Mouse (Mus musculus) heart, embryonic 16.5 days (tissue): ENCODE measurements around the gene Col6a3. TPM values are rescaled to one million over a fixed set of nuclear protein-coding genes. Genes with fewer than 3 reads are reported as not detected.

Source experiments
- ATAC-seq: fragments of 200-750 bp; cut with Nextera tagmentation; replicated peaks from 2 replicates; pipeline ENCODE4 v1.8.0; 2017; ENCODE audit warnings: moderate number of reproducible peaks; ENCODE audit not compliant: insufficient read depth, low FRiP score; ENCODE audit errors: extremely low read depth
- H3K27ac ChIP-seq: fragments of 300-500 bp; sonication (generic); 2 replicates; pipeline ENCODE4 v1.5.1; 2014; ENCODE audit warnings: mild to moderate bottlenecking, low read length, control low read depth, moderate library complexity
- H3K27me3 ChIP-seq: fragments of 300-500 bp; sonication (generic); 2 replicates; pipeline ENCODE4 v1.6.1; 2014; ENCODE audit warnings: low read length, mixed read lengths; ENCODE audit not compliant: control insufficient read depth, insufficient read depth
- H3K36me3 ChIP-seq: fragments of 300-500 bp; sonication (generic); 2 replicates; pipeline ENCODE4 v1.6.1; 2014; ENCODE audit not compliant: control insufficient read depth, insufficient read depth
- H3K4me1 ChIP-seq: fragments of 300-500 bp; sonication (generic); 2 replicates; pipeline ENCODE4 v1.6.1; 2014; ENCODE audit warnings: low read length, mixed read lengths; ENCODE audit not compliant: control insufficient read depth, insufficient read depth
- H3K4me2 ChIP-seq: fragments of 300-500 bp; sonication (generic); 2 replicates; pipeline ENCODE4 v1.6.1; 2014; ENCODE audit warnings: low read depth, mild to moderate bottlenecking, control low read depth, low read length
- H3K4me3 ChIP-seq: fragments of 300-500 bp; sonication (generic); 2 replicates; pipeline ENCODE4 v1.5.1; 2014; ENCODE audit warnings: mild to moderate bottlenecking, control low read depth, low read length
- H3K9ac ChIP-seq: fragments of 300-500 bp; sonication (generic); 2 replicates; pipeline ENCODE4 v1.6.1; 2014; ENCODE audit warnings: low read length, control low read depth
- H3K9me3 ChIP-seq: fragments of 300-500 bp; sonication (generic); replicated peaks from 2 replicates; pipeline ENCODE4 v1.6.1; 2016; ENCODE audit warnings: low read length; ENCODE audit not compliant: control insufficient read depth
- WGBS: fragments of 180-500 bp; shearing (Covaris S2); extraction: QIAGEN DNeasy Blood & Tissue Kit; methylation state at CpG from one replicate; pipeline ENCODE4 v1.1.7; 2014; 5-methylcytosine and 5-hydroxymethylcytosine counted together
- polyA plus RNA-seq: library from polyadenylated mRNA; unstranded; fragments of >200 nt; fragmentation: Nextera tagmentation; extraction: Ambion mirVana; gene quantifications from 2 replicates; pipeline ENCODE4 v1.2.1, GENCODE M21; 2015

The Col6a3 gene
- 29.4 and 35.2 TPM in 2 replicates for polyA plus RNA-seq

- peak; percentile 74 for ATAC-seq
- 50% methylated on average over 4 of the region's 4 CpGs for WGBS
- no peaks in the 10 kb centered on the region for H3K27me3 ChIP-seq
- H3K4me2 ChIP-seq, result peak within 1 kb of the TSS; percentile 52
- H3K9me3 ChIP-seq, result no peaks in the 10 kb centered on the region
- H3K36me3 ChIP-seq, result no peaks in the 10 kb centered on the region
- peak within 1 kb of the TSS; percentile 65 for H3K9ac ChIP-seq
- peak within 1 kb of the TSS; percentile 45 for H3K4me3 ChIP-seq
- H3K27ac ChIP-seq, result peak within 1 kb of the TSS; percentile 56
- peaks cover 9% of the 10 kb centered on the region for H3K4me1 ChIP-seq
These were observed at the start of gene Col6a3 for GRCm38 (mm10) chr1:90843836-90844235. Gene Col6a3, minus strand, starts transcription at chr1:90843971.

GRCm38 (mm10) chr1:90885771-90886460 lies 42.1 kb upstream of the Col6a3 start:
- H3K9ac ChIP-seq, result no peak overlapping the region
- H3K27ac ChIP-seq, result no peak overlapping the region
- H3K9me3 ChIP-seq, result peaks cover 7% of the 10 kb centered on the region
- 57% methylated on average over 6 of the region's 6 CpGs for WGBS
- no peaks in the 10 kb centered on the region for H3K27me3 ChIP-seq
- no peak overlapping the region for H3K4me2 ChIP-seq
- H3K4me1 ChIP-seq, result no peaks in the 10 kb centered on the region; the same call in 1 of the 2 replicates
- H3K4me3 ChIP-seq, result no peak overlapping the region
- no peak; the same call in 1 of the 2 replicates for ATAC-seq
- no peaks in the 10 kb centered on the region for H3K36me3 ChIP-seq

GRCm38 (mm10) chr1:90876486-90877270 lies 32.9 kb upstream of the Col6a3 start:
- ATAC-seq, result no peak
- peaks cover 4% of the 10 kb centered on the region for H3K9me3 ChIP-seq
- no peak overlapping the region for H3K4me3 ChIP-seq
- H3K9ac ChIP-seq, result no peak overlapping the region
- H3K27me3 ChIP-seq, result no peaks in the 10 kb centered on the region
- H3K4me1 ChIP-seq, result no peaks in the 10 kb centered on the region
- no peaks in the 10 kb centered on the region for H3K36me3 ChIP-seq
- no peak overlapping the region for H3K27ac ChIP-seq
- WGBS, result 53% methylated on average over 5 of the region's 5 CpGs
- no peak overlapping the region for H3K4me2 ChIP-seq

DNA sequence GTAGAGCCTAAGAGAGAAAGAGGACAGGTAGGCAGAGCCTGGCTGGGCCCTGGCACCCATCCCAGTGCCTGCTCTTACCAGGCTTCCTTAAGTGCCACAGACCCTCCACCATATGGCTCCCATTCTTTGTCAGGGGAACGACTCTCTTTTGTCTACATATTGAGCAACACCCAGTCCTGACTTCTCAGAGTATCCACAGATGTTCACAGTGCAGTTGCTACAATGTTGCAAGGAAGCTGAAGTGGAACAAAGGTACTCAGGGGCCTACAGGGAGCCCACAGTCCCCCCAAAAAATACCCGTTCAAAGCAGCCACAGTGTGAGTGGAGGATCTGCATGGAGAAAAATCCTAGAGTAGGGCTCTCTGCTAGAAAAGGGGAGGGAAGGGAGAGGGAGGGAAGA lies 32.2 kb upstream of the Col6a3 start:
- Histone ChIP-seq H3K27ac (no peak overlapping the region), H3K9ac (no peak overlapping the region), H3K36me3 (no peaks in the 10 kb centered on the region), H3K27me3 (no peaks in the 10 kb centered on the region), H3K4me1 (no peaks in the 10 kb centered on the region), H3K9me3 (peaks cover 7% of the 10 kb centered on the region), H3K4me3 (no peak overlapping the region), H3K4me2 (no peak overlapping the region)
- ATAC-seq, result no peak
- WGBS, result 44% methylated on average over 2 of the region's 2 CpGs

DNA sequence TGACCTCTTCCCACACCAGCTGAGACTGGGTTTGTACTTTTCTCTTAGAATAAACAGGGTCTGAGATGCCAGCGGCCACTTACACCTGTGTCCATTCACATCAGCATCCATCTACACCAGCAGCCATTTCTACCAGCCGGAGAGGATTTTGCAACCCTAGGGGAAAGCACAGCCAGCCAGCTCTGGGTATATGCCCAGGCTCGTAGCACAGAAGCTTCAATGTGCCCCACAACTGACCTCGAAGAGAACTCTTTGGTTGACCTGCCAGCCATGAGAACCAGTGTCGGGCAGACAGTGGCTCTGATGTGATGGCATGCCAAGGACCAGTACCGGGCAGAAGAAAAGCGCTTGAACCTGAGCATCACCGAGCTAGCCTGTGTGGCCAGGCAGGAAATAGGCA lies 31.6 kb upstream of the Col6a3 start:
- Histone ChIP-seq H3K4me2 (no peak overlapping the region), H3K9ac (no peak overlapping the region), H3K27me3 (no peaks in the 10 kb centered on the region), H3K4me1 (no peaks in the 10 kb centered on the region), H3K27ac (no peak overlapping the region), H3K36me3 (no peaks in the 10 kb centered on the region), H3K9me3 (peaks cover 7% of the 10 kb centered on the region), H3K4me3 (no peak overlapping the region)
- 77% methylated on average over 8 of the region's 8 CpGs for WGBS
- ATAC-seq, result no peak

- Histone ChIP-seq H3K36me3 (no peaks in the 10 kb centered on the region), H3K9me3 (peaks cover 7% of the 10 kb centered on the region), H3K9ac (no peak overlapping the region), H3K4me3 (no peak overlapping the region), H3K27me3 (no peaks in the 10 kb centered on the region), H3K27ac (no peak overlapping the region), H3K4me1 (no peaks in the 10 kb centered on the region), H3K4me2 (no peak overlapping the region)
- ATAC-seq, result no peak
- 71% methylated on average over 2 of the region's 2 CpGs for WGBS
These were observed 26.8 kb upstream of the Col6a3 start for GRCm38 (mm10) chr1:90870581-90870980.

GRCm38 (mm10) chr1:90866734-90867133 lies 23.0 kb upstream of the Col6a3 start:
- Histone ChIP-seq H3K9ac (no peak overlapping the region), H3K27ac (no peak overlapping the region), H3K27me3 (no peaks in the 10 kb centered on the region), H3K36me3 (no peaks in the 10 kb centered on the region), H3K4me3 (no peak overlapping the region), H3K4me1 (no peaks in the 10 kb centered on the region), H3K4me2 (no peak overlapping the region), H3K9me3 (peaks cover 3% of the 10 kb centered on the region)
- whole genome bisulfite sequencing, result 76% methylated on average over 7 of the region's 7 CpGs
- no peak for ATAC-seq

- Histone ChIP-seq H3K27me3 (no peaks in the 10 kb centered on the region), H3K4me2 (no peak overlapping the region), H3K9ac (no peak overlapping the region), H3K4me1 (no peaks in the 10 kb centered on the region), H3K9me3 (no peaks in the 10 kb centered on the region), H3K27ac (no peak overlapping the region), H3K36me3 (no peaks in the 10 kb centered on the region), H3K4me3 (no peak overlapping the region)
- WGBS, result 80% methylated on average over 5 of the region's 5 CpGs
- no peak for ATAC-seq
These were observed 12.1 kb upstream of the Col6a3 start for GRCm38 (mm10) chr1:90855880-90856279.

GRCm38 (mm10) chr1:90849836-90850235 lies 6.1 kb upstream of the Col6a3 start:
- H3K9me3 ChIP-seq, result no peaks in the 10 kb centered on the region
- no peaks in the 10 kb centered on the region for H3K4me1 ChIP-seq
- H3K27me3 ChIP-seq, result no peaks in the 10 kb centered on the region
- H3K4me2 ChIP-seq, result no peak overlapping the region
- 0 out of 2 replicates have a peak, but pooled peaks have one; percentile 52 for ATAC-seq
- H3K4me3 ChIP-seq, result no peak overlapping the region
- 27% methylated on average over 8 of the region's 8 CpGs for WGBS
- no peak overlapping the region for H3K27ac ChIP-seq
- no peaks in the 10 kb centered on the region for H3K36me3 ChIP-seq
- no peak overlapping the region for H3K9ac ChIP-seq
